Mouse (Mus musculus): ENCODE measurements around the gene Cylc1. TPM values are rescaled to one million over a fixed set of nuclear protein-coding genes. Genes with fewer than 3 reads are reported as not detected.

The Cylc1 gene
- not detected in 2 replicates for polyA plus RNA-seq (2011; ENCODE audit: insufficient read depth, insufficient read length, low replicate concordance, missing spikeins)

- H3K27ac ChIP-seq (ENCODE audit: control insufficient read depth, insufficient read depth, low read depth, low read length, poor library complexity) = no peak within 1 kb of the TSS
- no peak within 1 kb of the TSS for H3K4me3 ChIP-seq (replicated peaks; ENCODE audit: control insufficient read depth, low read depth, low read length)
- no peaks in the 10 kb centered on the region for H3K4me1 ChIP-seq (ENCODE audit: control insufficient read depth, insufficient read depth, low read length)
- TF ChIP-seq CTCF (IDR thresholded peaks at IDR 0.05; ENCODE audit: control insufficient read depth, insufficient read depth, low read length) = no peak
- TF ChIP-seq POLR2A (IDR thresholded peaks at IDR 0.05; ENCODE audit: borderline replicate concordance, control insufficient read depth, low read depth, low read length) = no peak
These were observed at the start of gene Cylc1 for GRCm38 (mm10) chrX:111110118-111110517. Gene Cylc1, plus strand, starts transcription at chrX:111110418.

GRCm38 (mm10) chrX:111078680-111079079 lies 31.5 kb upstream of the Cylc1 start:
- TF ChIP-seq POLR2A (IDR thresholded peaks at IDR 0.05; ENCODE audit: borderline replicate concordance, control insufficient read depth, low read depth, low read length) (no peak), CTCF (IDR thresholded peaks at IDR 0.05; ENCODE audit: control insufficient read depth, insufficient read depth, low read length) (no peak)
- no peak overlapping the region for H3K4me3 ChIP-seq (replicated peaks; ENCODE audit: control insufficient read depth, low read depth, low read length)
- WGBS = 64% methylated on average over 8 of the region's 8 CpGs
- H3K4me1 ChIP-seq (ENCODE audit: control insufficient read depth, insufficient read depth, low read length) = no peaks in the 10 kb centered on the region
- no peak overlapping the region for H3K27ac ChIP-seq (ENCODE audit: control insufficient read depth, insufficient read depth, low read depth, low read length, poor library complexity)

- WGBS = 78% methylated on average over 3 of the region's 3 CpGs
- H3K4me1 ChIP-seq (ENCODE audit: control insufficient read depth, insufficient read depth, low read length) = no peaks in the 10 kb centered on the region
- TF ChIP-seq POLR2A (IDR thresholded peaks at IDR 0.05; ENCODE audit: borderline replicate concordance, control insufficient read depth, low read depth, low read length) (no peak), CTCF (IDR thresholded peaks at IDR 0.05; ENCODE audit: control insufficient read depth, insufficient read depth, low read length) (no peak)
- no peak within 1 kb of the TSS for H3K4me3 ChIP-seq (replicated peaks; ENCODE audit: control insufficient read depth, low read depth, low read length)
- H3K27ac ChIP-seq (ENCODE audit: control insufficient read depth, insufficient read depth, low read depth, low read length, poor library complexity) = no peak within 1 kb of the TSS
These were observed 57.8 kb downstream of the Cylc1 start, which contains the start of gene Gm10112 for GRCm38 (mm10) chrX:111168040-111168439. Gene Gm10112, plus strand, starts transcription at chrX:111168340.

Other genes with a start within 250 kb of the Cylc1 start
- gene Gm10112, start 57.9 kb downstream of the Cylc1 start, polyA plus RNA-seq (2011; ENCODE audit: insufficient read depth, insufficient read length, low replicate concordance, missing spikeins) = not detected in 2 replicates